Mouse (Mus musculus) sigmoid colon, adult 10 weeks (tissue): ENCODE data around the gene Klra5. TPM values are rescaled to one million over a fixed set of nuclear protein-coding genes. Genes with fewer than 3 reads are reported as not detected.

ENCODE experiments used
- polyA plus RNA-seq: library from polyadenylated mRNA; stranded (reverse); fragments of 350-450 nt; fragmentation: Illumina TruSeq; extraction: RNeasy Lipid Tissue Mini Kit (QIAGEN cat#74804); gene quantifications from one replicate; pipeline ENCODE4 v1.2.3, GENCODE M21; 2014; ENCODE audit warnings: low read depth, low replicate concordance

The Klra5 gene
- polyA plus RNA-seq: not detected

DNA sequence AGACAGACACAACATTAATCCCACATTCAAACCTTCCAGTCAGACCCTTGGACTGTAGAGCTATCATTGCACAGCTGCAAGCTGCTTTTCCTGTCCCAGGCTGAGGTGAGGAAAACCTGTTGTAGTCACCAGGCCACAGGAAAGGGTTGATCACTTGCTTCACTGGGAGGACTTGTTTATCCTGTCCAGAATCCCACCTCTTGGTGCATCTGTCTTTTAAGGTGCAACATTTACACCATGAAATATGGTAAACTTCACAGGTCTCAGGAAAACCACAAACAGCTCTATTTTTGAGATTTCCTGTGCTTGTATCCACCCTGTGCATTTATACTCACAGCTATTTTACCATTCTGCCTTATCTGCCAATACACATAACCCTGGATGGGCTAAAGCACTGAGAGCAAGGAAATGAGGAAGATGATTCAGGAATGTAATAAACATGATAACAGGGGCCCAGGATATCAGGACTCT, at the start of gene Klra5:
TSS of gene Klra5 (minus strand) at position 175 of the 471 bp plus-strand sequence.

DNA sequence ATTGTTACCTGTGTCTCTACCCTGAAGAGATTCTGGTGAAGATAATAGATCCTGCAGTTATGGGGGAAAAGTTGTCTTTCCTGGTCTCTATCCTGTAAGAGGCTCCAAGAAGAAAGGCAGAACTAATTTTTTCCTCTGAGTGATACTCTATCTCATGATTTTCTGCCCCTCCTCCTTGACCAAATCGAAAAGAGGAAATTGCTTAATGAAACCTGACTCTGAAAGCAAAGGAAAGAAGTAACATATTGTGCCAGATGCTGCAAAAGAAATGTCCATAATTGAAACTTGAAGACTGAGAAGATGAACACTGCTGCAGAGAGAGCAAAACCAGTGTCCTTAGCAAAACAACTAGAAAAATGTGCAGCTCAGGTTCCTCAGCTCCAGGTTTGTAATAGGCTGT, 40.9 kb downstream of the Klra5 start, which contains the start of gene Klra17:
TSS of gene Klra17 (minus strand) at position 124 of the 400 bp plus-strand sequence.

DNA sequence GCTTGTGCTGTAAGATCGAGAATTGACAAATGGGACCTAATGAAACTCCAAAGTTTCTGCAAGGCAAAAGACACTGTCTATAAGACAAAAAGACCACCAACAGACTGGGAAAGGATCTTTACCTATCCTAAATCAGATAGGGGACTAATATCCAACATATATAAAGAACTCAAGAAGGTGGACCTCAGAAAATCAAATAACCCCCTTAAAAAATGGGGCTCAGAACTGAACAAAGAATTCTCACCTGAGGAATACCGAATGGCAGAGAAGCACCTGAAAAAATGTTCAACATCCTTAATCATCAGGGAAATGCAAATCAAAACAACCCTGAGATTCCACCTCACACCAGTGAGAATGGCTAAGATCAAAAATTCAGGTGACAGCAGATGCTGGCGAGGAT, 55.1 kb downstream of the Klra5 start, which contains the start of gene Gm17631:
TSS of gene Gm17631 (plus strand) at position 301 of the 400 bp plus-strand sequence.

Other genes starting within 250 kb of the Klra5 start
- 1.9 TPM for gene Klrc1, start 238.7 kb downstream of the Klra5 start, polyA plus RNA-seq
- 2.4 TPM for gene Klri1, start 200.5 kb downstream of the Klra5 start, polyA plus RNA-seq
- 0.85 TPM for gene Klri2, start 177.2 kb downstream of the Klra5 start, polyA plus RNA-seq
- not detected for gene Gm156, start 133.4 kb downstream of the Klra5 start, polyA plus RNA-seq
- gene Gm17631, start 55.0 kb downstream of the Klra5 start, polyA plus RNA-seq: not detected
- gene Klra17, start 41.0 kb downstream of the Klra5 start, polyA plus RNA-seq: 1.1 TPM
- 1.2 TPM for gene Klra6, start 109.3 kb upstream of the Klra5 start, polyA plus RNA-seq
- 0.60 TPM for gene Klra4, start 149.6 kb upstream of the Klra5 start, polyA plus RNA-seq
- 0.38 TPM for gene Klra8, start 212.2 kb upstream of the Klra5 start, polyA plus RNA-seq